Mouse (Mus musculus) B cell, adult 67 days (primary cell): ENCODE measurements around the gene Adprm. TPM values are rescaled to one million over a fixed set of nuclear protein-coding genes. Genes with fewer than 3 reads are reported as not detected.

ENCODE experiments used
- total RNA-seq, 2 experiments: library from RNA; stranded (reverse); gene quantifications; 4 replicates each; pipeline ENCODE4 v1.2.4; 2023

Gene Adprm
- total RNA-seq: 10 to 100 TPM; 38.7 to 59.6 TPM

GRCm38 (mm10) chr11:67052321-67052952 is at the start of gene Adprm, which contains the start of gene Sco1:
Gene Adprm, minus strand, starts transcription at chr11:67052594.
Gene Sco1, plus strand, starts transcription at chr11:67052670.

GRCm38 (mm10) chr11:67078000-67078399 is 25.6 kb upstream of the Adprm start, which contains the start of gene Myh3:
Gene Myh3, plus strand, starts transcription at chr11:67078300.

DNA sequence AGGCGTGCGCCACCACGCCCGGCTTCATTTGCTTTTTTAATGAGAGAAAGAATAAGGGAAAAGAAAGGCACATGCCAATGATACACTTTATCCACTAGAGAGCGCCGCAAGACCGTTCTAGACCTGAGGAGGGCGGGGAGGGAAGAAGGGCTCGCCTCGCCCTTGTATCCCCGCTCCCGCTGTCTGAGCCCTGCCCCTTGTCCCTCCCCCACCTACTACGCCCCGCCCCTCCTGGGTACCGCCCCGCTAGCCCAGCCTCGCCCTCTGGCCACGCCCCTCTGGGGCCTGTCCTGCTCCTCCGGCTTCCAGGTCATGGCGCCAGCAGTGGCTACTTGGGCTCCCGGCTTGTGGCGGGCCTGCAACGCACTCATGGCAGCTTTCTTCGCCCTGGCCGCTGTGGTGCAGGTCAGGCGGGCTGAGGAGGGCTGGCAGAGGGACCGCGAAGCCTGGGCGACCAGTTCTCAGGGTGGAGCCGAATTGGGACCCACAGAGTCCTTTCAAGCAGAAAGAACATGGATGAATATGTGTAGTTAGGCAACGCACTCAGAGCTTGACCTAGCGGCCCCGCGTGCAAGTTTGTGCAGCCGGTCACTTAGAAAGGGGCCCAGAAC is 27.4 kb downstream of the Adprm start, which contains the start of gene Tmem220:
TSS of gene Tmem220 (plus strand) at position 288 of the 611 bp plus-strand sequence.

Other genes starting within 250 kb of the Adprm start
- gene Pirt, start 140.6 kb downstream of the Adprm start, total RNA-seq: not detected
- not detected for gene Tmem238l, start 96.0 kb downstream of the Adprm start, total RNA-seq
- 1 to 10 TPM in 1 of 2 experiments, under 1 TPM in 1; 0.80 to 1.4 TPM for gene Tmem220, start 27.4 kb downstream of the Adprm start, total RNA-seq
- gene Sco1, start 76 bp upstream of the Adprm start, total RNA-seq: 10 to 100 TPM; 10.3 to 12.6 TPM
- gene Myh3, start 25.7 kb upstream of the Adprm start, total RNA-seq: not detected
- not detected for gene Myh2, start 118.4 kb upstream of the Adprm start, total RNA-seq
- not detected for gene Myh1, start 147.5 kb upstream of the Adprm start, total RNA-seq
- gene Myh4, start 185.4 kb upstream of the Adprm start, total RNA-seq: not detected
- not detected for gene Myh8, start 224.5 kb upstream of the Adprm start, total RNA-seq